Mouse (Mus musculus): ENCODE data around the gene Clcnka.

Clcnka gene

DNA sequence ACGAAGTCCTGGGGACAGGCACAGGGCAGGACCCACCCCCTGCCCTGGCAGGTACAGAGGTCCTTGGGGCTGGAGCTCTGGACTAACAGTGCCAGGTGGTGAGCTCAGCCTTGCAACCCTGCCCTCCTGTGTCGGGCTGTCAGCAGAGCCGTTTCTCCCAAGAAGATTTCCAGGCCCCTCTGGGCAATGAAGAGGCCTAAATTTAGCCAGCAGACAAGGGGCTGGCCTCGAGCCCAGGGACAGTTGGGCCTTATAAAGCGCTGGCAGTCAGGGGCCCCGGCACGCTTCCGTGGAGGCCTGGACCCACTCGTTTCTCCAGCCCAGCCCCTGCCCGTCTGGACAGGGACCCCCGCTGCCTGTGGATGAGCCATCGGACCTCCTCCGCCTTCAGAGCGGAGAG is 22.9 kb upstream of the Clcnka start:
- in situ Hi-C loops (cut with MboI): no loop called here

DNA sequence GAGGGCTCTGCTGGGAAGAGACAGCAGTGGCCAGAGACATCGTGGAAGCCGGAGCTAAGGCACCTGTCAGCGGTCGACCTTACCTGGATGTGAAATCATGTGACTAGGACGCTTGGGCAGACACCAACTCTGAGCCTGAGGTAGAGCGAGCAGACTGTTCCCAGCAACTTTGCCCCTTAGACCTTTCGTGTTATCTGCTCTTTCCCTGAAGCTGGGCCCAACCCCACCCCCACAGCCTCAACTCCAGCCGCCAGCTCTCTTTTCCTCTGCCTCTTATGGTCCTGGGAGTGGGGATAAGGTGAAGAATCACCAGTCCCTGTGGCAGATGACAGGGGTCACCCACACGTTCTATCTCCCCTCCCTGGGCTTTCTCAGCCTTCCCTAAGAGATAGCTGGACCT is 22.4 kb upstream of the Clcnka start:
- in situ Hi-C loops (cut with MboI): no loop called here

DNA sequence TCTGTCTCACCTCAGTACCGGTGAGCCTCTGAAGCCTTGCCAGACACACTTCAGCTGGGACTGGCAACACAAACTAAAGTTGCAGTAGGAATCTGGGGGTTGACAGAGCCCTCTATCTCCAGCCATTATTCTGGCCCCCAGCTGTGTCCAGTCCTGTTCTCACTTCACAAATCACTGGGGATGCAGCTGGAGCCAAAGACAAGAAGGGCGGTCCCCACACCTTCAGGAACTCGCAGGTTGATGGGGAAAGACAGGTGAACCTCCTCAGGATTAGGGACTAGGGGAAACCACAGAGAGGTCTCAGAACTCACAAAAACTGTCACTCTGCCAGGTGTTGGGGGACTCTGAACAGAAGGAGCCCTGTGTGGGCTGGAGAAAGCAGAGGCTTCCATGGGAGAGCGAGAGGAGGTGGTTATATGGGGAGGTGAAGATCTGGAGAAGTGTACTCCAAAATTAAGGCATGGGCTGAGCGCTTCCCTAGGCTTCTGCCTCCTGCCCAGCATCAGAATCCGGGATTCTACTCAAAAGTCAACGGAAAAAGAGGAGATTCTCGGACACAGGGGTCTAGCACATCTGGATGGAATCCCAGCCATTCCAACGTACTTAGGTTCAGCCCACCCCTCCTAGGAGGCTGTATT is 21.8 kb upstream of the Clcnka start, which contains the start of gene Hspb7:
TSS of gene Hspb7 (plus strand) at position 588 of the 638 bp plus-strand sequence.
- in situ Hi-C loops (cut with MboI): no loop called here

DNA sequence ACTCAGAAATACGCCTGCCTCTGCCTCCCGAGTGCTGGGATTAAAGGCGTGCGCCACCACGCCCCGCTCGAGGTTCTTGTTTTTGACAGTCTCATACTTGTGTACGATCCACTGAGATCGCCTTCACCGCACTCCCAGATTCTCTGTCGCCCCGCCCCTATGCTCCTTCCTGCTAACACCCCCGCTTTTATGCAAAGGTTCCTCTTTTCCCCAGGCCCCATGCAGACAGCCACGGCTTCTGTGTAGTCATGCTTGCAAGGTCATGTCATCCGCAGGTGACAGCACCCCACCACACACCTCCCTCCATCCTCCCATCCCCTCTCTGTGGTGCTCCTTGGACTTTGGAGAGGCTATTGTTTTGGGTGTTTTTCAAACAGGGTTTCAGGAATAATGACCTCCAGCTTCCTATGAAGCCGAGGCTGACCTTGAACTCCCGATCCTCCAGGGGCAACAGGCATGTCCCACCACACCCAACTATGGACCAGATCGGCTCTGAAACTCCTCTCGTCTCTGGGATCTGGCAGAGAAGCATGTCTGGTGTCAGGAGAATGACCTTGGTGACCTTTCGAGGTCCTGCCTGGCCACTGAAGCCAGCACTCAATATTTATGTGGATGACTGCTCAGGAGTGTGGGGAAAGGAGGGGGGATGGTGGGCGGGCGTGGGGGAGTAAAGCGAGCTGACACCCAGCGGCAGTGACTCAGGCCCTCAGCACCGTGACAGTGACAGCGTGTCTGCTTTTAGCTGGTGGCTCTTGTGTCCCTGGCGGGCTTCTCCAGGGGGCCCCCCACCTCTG is 21.1 kb upstream of the Clcnka start:
- in situ Hi-C loops (cut with MboI): no loop called here

DNA sequence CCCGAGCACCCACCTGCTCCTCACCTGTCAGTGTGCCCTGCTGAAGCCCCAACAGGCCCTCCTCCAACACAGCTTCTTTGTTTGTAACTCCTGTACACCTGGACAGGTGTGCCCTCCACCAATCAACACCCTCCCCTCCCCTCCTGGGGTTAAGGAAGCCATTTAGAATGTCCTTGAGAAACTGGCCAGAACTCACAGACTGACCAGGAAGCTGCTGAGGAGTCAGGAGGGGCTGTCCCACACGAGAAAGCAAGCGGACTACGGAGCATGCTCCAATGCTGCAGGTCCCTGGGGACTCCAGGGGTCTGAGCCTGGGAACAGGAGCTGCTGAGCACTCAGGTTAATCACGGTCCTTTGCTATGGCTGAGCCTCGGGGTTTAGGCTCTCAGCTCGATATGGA is 17.4 kb upstream of the Clcnka start, which contains the start of gene Clcnkb:
TSS of gene Clcnkb (minus strand) at position 91 of the 400 bp plus-strand sequence.
- in situ Hi-C loops (cut with MboI): no loop called here

DNA sequence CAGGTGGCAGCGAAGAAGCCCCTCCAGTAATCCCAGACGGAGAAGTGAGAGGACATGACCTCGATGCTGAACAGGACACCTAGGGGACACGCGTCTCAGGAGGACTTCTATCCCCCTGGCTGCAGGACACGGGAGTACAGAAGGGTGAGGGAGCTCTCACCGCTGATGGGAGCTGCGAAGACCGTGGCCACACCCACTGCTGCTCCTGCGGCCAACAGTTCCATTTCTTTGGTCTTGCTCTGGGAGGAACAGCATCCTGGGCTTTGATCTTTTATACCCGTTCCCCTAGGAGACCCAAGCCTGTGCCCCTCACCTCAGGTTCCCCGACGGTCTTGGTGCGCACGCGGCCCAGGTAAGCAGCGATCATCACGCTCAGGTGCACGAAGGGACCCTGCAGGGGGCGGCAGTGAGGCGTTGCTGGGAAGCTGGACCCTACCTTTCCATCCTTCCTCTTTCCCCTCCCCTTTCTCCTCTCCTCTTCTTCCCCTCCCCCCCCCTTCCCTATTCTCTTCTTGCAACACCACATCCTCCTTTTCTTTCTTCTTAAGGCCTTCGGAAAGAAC is 13.0 kb upstream of the Clcnka start:
- in situ Hi-C loops (cut with MboI): no loop called here

DNA sequence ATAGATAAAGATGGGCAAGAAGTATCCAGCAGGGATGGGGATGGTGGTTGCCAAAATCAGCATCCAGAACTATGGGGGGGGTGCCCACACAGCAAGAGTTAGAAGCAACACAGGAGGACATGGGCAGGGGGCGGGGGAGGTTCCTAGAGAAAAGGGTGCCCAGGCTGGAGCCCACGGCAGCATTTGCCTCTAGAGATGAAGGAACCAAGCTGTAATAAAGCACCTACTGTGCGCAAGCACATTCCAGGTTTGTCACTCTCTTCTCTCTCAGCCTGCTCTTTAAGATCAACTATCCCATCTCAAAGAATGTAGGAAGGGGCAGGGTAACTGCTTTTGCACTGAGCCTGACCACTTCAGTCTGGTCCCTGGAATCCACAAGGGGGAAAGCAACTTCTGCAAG is 10.1 kb upstream of the Clcnka start:
- in situ Hi-C loops (cut with MboI): no loop called here

DNA sequence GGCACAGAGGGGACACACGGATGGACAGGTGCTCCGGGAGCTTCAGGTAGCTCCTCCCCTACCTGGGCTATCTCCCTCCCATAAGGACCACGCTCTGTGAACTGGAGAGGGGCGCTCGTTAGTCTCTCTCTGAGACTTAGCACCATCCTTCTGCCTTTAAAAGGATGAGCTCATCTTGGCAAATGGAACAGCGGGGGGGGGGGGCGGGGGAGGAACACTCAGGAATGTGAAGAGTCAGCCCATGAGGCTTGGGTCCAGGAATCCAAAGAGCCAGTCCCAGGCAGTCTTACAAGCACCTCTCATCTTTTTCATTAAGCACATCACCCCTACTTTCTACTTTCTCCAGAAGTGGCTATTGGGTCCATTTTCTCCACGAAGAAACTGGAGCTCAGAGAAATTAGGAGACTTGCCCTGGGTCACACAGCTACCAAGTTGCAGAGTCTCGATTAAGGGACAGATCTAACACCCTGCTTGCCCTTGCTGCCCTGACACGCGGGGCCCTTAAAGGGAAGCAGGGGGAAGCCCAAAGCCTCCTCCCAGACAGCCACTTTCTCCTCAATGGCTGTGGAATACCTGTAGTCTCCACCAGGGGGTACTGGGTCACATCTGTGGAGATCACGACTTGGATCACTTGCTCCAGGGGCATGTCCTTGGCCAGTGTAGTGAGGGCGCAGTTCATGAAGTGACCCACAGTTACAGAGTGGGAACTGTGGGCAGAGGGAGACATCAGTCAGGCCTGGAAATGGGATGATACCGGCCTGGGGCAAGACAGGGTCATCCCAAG is 8.2 kb upstream of the Clcnka start:
- in situ Hi-C loops (cut with MboI): no loop called here

DNA sequence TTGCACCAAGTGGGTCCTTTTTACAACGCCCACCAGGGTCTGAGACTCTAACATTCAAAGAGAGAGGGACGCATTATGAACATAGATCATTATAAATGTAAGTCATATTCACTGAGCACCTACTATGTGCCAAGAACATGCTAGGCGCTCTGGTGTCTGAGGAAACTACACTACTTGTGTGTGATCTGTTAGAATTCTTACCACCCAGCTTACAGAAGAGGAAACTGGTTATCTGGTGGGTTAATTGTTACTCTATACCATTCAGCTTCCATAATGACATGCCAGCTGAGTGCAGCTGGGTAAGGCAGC is 6.7 kb upstream of the Clcnka start:
- in situ Hi-C loops (cut with MboI): no loop called here

DNA sequence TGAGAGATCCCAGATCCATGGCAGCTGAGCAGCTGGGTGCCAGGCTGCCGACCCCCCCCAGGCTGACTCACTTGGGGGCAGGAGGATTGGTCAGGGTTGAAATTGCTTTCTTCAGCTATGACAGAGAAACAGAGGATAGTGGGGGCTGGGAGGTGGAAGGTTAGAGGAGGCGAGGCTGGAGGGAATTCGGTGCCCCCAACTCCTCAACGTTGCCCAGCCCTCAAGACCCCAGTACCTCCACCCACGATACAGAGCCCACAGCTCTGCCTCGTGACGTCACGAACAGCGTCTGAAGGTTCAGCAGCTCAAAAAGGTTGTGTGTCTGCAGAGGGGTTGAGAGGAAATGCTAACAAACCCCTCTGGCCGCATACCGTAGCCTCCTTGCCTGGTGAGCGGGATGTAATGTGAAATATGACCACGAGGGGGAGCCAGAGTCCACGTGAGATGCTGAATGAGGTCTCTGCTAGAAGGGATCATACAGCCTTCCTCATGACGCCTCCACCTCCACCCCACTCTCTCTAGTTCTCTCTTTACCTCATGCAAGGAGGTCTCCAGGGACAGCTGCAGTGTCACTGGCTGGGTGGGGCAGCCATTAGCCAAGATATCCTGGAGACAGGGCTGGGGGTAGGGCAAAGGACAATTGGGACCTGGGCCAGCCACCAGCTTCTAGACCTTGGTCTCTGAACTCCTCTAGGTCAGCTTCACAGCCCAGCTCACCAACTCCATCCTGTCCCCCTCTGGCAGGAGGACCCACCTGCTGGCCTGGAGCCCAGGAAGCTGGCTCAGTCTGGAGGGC is 6.2 kb upstream of the Clcnka start:
- in situ Hi-C loops (cut with MboI): no loop called here

DNA sequence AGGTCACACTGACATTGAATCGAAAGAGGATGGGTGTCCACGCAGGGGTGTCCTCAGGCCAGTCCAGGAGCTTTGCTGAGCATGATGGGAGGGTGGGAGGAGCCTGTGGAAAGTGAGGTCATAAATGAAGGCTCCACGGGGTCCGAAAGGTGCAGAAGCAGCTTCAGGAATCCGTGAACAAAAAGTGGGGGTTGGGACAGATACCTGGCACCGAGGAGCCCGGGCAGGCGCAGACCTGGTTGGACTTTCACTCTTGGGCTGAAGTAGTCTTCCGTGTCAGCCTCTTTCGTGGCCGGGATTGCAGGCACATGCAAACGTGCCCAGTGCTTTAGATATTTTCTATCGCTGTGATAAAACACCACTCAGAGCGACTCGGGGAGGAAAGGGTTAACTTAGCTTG is 1.6 kb upstream of the Clcnka start:
- in situ Hi-C loops (cut with MboI): no loop called here

DNA sequence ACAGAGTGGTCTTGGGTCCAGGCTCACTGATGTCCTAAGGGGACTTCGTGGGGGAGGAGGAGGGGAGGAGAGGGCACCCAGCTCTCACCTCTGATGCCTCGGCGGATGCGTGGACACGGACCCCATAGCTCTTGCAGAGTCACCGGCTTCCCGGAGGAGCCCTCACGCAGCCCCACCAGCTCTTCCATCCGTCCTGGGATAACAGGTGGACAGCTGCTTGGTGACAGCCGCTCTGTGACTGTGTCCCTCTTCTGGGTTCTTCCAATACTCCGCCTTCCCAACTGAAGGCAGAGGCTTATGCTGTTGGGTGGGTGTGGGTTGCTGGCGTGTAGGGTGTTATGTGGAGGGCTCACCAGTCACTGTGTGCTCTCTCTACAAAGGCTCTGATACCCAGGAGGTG is 663 bp downstream of the Clcnka start:
- in situ Hi-C loops (cut with MboI): no loop called here

DNA sequence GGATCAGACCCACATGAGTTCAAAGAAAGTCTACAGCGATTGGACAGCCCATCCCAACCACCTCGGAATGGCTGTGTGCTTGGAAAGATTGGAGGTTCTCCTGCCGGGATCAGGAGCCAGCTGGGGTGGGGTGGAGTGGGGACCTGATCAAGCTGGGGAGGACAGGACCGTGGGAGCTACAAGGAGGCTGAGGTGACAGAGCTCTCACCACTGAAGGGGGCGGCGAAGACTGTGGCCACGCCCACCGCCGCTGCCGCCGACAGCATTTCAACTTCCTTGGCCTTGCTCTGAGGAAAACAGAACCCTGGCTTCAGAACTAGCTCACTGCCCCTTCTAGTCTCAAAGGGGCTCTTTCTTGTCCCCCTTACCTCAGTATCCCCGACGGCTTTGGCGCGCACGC is 3.8 kb downstream of the Clcnka start:
- in situ Hi-C loops (cut with MboI): no loop called here

DNA sequence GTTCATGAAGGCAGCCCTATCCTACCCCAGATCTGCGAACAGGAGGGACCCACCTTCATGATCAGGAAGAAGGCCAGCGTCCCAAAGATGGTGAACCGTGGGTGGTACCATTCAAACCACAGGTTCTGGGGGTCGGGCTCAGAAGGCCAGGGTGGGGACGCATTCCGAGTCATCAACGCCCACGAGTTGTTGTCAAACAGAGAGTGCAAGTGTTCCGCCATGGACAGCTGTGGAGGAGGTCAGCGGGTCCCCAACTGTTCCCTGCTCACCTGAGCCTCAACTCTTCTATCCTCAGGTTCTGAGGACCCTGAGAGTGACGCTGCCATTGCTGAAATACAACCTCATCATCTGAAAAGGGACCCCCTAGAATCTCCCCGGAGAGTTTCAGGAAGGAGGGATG is 7.2 kb downstream of the Clcnka start:
- in situ Hi-C loops (cut with MboI): no loop called here

DNA sequence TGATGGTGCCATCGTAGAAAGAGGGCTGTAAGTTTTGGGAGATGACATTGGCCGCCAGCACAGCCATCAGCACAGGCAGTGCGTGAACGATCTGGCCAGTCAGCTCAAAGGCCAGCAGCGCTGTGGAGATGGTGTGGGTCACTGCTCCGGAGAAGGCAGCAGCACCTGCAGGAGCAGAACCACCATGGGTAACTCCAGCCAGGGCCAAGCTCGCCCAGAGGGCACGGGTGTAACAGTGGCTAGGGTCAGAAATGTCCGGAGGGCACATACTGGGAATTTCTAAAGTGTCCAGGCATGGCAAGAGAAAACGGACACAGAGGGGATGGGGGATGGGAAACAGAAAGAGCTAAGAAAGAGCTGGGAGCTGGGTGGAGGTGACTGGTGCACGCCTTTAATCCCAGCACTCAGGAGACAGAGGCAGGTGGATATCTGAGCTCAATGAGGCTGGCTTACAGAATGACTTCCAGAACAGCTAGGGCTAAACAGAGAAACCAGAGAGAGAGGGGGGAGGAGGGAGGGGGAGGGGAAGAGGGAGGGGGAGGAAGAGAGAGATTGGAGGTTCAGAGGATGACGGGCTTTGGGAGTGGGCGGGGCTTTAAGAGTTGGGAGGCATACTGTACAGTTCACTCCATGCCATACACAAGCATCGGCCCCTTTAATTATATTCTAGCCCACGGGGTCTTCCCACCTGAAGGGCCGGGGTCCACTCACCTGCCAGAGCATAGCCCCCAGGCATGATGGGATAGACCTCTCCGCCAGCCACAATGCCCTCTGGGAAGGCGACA is 9.0 kb downstream of the Clcnka start:
- in situ Hi-C loops (cut with MboI): no loop called here

DNA sequence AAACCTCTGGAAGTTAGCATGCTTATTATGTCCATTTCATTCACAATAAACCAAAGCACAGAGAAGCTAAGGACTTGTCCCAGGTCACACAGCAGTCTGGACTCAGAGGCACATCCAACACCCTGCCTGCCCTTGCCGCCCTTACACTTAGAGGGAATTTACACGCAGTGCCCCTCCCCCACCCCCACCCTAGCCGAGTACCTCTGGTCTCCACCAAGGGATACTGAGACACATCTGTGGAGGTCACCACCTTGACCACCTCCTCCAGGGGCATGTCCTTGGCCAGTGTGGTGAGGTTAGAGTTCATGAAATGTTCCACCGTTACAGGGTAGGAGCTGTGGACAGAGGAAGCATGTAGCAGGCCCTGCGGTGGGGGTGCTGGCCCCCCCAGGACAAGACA is 10.6 kb downstream of the Clcnka start:
- in situ Hi-C loops (cut with MboI): no loop called here

DNA sequence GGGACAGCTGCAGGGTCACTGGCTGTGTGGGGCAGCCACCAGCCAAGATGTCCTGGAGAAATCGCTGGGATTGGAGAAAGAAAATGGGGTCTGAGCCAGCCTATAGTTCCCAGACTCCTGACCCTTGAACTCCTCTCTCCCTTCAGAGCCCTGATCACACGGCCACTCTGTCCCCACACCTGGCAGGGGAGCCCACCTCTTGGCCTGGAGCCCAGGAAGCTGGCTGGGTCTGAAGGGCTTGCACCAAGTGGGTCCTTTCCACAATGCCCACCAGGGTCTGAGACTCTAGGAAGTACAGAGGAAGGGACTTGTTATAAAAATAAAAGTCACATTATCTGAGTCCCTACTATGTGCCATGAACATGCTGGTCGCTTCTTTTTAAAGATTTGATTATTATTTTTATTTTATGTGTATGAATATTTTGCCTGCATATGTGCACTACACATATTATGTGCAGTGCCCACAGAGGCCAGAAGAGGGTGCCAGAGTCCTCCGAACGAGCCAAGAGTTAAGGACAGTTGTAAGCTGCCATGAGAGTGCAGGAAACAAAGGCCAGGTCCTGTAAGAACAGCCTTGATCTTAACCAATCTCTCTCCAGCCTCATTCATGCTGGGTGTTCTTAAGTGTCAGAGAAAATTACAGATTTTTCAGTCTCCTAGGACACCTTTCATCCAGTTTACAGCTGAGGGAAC is 11.3 kb downstream of the Clcnka start:
- in situ Hi-C loops (cut with MboI): no loop called here

DNA sequence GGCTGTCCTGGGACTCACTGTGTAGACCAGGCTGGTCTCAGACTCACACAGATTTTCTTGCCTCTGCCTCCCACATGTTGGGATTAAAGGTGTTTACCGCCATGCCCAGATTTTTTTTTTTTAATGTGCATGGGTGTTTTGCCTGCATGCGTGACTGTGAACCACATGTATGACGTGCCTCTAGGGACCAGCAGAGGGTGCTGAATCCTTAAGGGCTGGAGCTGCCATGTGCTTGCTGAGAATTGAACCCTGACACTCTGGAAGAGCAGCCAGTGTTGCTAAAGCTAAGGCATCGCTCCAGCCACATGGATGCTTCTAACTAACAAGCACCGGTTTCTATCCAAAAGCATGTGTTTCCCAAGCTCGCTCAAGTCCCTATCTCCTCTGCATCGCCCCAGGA is 12.4 kb downstream of the Clcnka start:
- in situ Hi-C loops (cut with MboI): no loop called here

DNA sequence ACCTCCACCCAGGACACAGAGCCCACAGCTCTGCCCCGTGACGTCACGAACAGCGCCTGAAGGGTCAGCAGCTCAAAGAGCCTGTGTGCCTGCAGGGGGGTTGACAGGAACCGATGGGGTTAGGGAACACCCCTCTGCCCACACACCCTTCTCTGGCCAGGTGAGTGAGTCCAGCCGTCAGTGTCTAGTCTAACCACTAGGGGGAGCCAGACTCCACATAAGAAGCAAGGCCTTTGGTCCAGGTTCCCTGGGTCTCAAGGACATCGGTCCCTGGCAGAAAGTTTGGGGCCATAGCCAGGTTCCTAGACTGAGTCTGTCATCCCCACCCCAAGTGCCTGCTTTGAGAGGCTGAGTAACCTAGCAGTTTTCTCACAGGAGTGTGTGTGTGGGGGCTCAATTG is 13.2 kb downstream of the Clcnka start:
- in situ Hi-C loops (cut with MboI): no loop called here

DNA sequence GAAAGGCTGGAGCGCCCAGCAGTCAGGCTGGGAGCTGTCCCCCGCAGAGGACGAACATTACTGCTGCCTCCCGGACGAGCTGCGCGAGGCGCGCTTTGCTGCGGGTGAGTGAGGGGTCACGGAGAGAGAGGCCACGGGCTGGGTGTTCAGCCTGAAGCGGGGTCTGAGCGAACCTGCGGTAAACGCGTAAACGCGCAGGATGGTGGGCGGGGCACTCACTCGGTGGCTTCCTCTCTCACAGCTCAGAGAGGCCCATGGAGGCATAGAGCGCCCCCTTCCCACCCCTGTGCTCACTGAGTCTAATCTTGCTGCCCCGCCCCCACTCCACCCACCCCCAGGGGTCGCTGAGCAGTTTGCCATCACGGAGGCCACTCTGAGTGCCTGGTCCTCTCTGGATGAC is 16.1 kb downstream of the Clcnka start:
- in situ Hi-C loops (cut with MboI): no loop called here

Measured in mature B cell (primary cell).